Mouse (Mus musculus): ENCODE results near the gene Gm42906.

DNA sequence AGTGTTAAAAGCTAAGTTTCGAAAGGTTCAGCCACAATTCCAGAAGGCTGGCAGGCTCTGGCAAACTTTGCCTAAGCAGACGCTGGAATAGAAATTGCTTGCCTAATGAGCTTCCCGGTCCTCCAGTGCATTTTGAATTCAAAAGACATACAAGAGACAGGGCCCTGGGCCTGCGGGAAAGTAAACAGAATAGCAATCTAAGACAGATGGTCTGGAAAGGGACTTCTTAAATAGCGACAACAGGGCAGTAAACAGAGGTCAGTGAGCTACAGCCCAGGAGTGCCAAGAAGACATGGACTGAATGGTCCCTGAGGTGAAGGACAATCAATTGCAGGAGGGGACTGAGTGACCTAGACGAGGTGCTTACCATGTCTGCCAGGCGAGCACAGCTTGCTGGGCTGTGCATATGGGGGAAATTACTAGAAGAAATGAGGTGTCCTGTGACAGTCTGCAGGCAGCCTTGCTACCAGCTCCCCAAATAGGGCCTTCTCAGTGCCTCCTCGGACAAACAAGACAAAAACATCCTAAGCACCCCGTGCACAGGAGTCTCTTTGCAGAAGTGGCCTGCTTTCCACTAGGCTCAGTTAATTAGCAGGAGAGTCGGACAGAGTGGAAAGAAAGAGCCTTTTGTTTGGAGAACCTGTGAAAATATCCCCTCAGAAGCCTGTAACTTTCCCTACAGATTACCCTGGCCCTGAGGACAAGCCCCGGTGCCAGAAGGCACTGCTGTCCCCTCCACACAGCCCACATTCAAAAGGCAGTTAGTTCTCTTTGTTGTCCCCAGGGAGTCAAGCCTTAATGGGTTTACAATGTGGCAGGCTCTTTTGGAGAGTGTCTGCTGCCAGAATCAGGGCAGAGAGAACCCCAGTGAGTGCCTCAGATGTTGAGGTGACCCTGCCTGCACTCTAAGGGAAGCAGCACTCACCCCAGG lies 285.0 kb downstream of the Gm42906 start:
- TF ChIP-seq CTCF (IDR thresholded peaks at IDR 0.05; ENCODE audit: extremely low read depth, insufficient read depth, low read length) (no peak), POLR2A (IDR thresholded peaks at IDR 0.05; ENCODE audit: extremely low read depth, insufficient read depth, low read length) (no peak)
